Mouse (Mus musculus) thymus, postnatal 36 days (tissue): ENCODE measurements around the gene Gfpt1.
"Not testable (repeated sequence)": the region's sequence is repeated elsewhere in the genome, so short reads cannot be mapped to it uniquely, and the experiment has no call there.

Experiments
- DNase-seq, 2 experiments: peaks; one replicate each; pipeline ENCODE4 v3.0.0; 2022; ENCODE audit warnings: mixed read lengths in 2 of 2

Gfpt1 gene

GRCm38 (mm10) chr6:87042337-87043130, at the start of gene Gfpt1:
TSS of gene Gfpt1 (plus strand) at chr6:87042846.
- peak; percentile 95 to 97 for DNase-seq

DNA sequence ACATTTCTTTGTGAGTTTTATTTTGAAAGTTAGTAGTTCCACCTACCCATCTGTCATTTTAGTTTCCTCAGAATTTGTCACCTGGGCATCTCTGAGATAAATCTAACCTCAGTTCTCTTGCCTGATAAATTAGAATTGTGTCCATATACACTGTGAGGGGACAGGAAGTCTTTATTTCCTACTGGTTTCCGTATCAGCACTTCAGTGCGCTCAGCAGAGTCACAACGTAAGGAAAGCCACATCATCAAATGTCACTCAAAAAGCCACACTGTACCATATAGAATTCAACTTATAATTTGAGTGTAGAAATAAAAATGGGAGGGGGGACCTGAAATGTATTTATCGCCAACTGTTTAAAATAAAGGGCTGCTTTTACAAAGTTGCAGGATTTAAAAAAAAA, 48.4 kb upstream of the Gfpt1 start:
- no peak for DNase-seq

DNA sequence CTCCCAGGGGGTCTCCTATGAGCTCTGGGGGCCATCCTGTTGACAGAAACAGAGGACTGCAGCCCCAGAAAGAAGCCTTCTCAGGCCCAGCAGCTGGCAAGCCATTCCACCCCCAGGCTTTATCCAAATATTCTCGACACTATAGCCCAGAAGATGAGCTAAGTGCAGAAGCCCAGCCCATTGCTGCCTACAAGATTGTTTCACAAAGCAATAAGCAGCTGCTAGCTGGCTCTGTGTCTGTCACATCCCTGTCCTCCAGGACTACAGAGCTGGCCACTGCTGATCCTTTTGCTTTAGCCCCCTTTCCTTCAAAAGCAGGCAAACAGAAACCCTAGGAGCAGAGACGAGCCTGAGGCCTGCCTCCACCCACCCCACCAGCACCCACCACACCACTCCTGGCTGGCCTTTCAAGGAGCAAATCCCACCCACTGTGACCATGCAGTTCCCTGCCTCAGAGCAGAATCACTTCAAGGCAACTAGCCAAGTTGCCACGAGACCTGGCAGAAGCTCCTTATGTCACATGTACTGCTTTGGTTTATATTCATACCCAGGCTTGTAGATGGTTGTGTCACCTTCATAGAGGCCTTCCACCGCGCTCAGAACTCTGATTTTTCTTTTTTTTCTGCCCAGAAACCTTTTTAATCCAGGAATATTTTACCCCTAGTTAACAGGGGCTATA, 45.9 kb upstream of the Gfpt1 start:
- no peak for DNase-seq

- no peak for DNase-seq
Observed at GRCm38 (mm10) chr6:86997360-86997759, 45.3 kb upstream of the Gfpt1 start.

GRCm38 (mm10) chr6:87001995-87002394, 40.7 kb upstream of the Gfpt1 start:
- no peak for DNase-seq

GRCm38 (mm10) chr6:87002521-87003055, 40.1 kb upstream of the Gfpt1 start:
- peak; percentile 54 to 66 for DNase-seq

DNA sequence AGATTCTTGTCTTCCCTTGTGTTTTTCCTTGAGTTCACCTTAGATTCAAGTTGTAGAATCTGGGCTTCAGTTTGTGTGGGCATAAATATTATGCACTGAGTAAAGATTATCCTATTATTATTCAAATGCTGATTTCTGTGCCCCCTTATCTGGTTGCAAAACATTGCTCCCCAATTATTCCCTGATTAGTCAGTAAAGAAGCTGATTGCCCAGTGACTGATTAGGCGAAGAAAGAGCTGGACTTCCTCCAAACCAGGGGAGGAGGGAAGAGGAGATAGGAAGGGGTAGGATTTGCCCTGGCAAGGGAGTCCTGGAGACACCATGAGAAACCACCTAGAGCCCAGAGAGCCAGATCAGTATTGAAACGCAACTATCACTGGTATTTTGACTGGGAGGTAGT, 38.5 kb upstream of the Gfpt1 start:
- no peak for DNase-seq

DNA sequence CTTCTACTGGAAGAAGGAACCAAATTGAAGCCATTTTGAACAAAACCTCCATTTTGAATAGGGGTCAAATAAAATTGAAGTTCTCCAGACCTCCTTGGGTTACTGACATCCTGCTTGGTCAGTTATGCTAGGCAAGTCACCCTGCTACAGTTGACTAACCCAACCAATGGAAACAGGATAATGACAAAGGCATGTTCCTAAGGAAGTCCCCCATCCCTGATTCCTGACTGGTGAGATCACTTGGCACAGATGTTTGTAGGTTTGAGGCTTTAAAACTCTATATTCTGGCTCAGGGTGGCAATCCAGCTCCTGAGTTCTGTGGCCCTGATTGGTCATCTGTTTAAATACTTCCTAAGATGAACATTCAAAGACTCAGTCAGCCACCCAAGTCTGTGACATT, 37.1 kb upstream of the Gfpt1 start:
- DNase-seq = no peak

DNA sequence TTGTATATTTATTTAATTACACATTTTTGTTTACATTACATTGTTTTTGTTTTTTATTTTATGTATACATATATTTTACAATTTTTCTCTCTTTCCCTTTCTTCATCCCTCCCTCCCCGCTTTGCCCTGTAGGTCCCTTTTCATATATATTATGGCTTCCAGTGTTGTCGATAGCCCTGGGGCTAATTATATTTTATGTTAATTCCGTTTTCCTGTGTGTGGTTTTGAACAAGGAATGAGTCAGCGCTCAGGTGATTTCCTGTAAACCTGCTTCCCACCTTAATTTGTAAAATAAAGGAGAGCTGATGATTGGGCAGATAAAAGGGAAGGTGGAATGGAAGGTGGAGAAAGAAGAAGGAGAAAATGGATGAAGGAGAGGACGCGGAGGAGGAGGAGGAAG, 33.8 kb upstream of the Gfpt1 start, which contains the start of gene Nfu1:
Gene Nfu1, plus strand, starts transcription at position 350 of the 400 bp plus-strand sequence.
- no peak for DNase-seq

GRCm38 (mm10) chr6:87009692-87010328, 32.8 kb upstream of the Gfpt1 start:
- DNase-seq = peak; percentile 94 to 96

DNA sequence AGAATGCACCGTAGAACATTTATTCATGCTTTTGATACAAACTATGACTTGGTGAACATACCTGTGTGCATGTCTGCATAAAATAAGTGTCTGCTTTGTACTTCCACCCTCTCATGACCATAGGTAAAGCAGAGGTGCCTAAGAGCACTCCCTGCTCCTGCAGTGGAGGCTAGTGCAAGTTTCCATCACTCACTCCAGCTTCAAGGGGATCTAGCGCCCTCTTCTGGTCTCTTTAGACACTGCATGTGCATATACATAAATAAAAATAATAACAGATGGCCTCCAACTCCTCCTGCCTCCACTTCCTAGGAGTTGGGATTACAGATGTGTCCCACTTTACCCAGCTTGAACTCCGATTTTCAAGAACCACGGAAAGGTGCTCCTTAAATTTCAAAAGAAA, 25.7 kb upstream of the Gfpt1 start:
- peak; percentile 25 to 44 for DNase-seq

DNA sequence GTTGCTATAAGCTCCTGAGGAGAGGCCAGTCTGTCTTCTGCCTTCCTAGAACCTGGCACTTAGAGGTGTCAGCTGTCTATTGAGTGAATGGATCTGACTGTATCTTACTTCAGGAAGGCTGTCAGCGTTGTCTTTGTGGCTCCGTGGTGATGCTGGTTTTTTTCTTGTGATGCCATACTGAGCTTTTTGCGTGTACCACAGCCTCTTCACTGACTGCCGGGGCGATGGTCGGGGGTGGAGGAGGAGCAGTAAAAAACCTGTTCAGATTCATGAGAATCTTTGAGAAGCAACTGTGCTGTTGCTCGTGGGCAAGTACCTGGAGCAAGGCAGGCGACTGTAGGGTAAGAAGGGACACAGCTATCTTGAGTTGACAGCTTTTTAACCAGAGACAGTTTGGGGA, 23.8 kb upstream of the Gfpt1 start:
- no peak for DNase-seq

DNA sequence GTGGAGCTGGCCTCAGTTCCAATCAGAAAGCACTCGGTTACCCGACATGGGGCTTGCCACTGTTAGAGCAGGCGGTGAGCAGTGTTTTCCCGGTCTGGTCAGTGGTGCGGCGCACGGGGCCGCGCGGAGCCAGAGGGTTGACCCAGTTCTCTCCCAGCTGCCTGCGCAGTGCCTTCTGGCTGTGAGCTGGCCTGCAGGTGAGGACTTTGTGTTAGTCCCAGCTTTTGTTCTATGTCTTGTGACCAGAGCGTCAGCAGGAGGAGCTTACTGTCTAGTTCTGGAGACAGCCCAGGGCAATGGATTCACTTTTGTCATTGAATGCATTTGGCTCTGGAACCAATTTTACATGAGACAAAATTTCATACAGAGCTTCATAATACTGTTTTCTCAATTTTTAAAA, 20.9 kb upstream of the Gfpt1 start:
- no peak for DNase-seq

DNA sequence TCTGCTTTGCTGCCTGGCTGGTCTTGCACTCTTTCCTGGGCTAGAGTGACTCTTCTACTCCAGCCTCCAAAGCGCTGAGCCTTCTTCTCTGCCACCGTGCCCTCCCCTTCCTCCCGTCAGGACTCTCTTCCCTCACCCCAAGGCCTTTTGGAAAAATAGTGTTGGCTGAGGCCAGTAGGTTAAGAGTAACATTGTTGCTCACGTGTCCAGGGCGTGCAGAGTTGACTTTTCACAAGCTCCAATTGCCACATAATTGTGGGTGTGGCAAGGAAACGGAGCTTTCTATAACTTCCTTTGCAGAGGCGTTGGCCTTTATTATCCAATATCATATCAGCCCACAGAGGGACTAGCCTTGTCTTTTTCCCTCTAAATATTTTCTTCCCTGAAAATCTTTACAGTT, 15.7 kb upstream of the Gfpt1 start:
- DNase-seq = no peak

DNA sequence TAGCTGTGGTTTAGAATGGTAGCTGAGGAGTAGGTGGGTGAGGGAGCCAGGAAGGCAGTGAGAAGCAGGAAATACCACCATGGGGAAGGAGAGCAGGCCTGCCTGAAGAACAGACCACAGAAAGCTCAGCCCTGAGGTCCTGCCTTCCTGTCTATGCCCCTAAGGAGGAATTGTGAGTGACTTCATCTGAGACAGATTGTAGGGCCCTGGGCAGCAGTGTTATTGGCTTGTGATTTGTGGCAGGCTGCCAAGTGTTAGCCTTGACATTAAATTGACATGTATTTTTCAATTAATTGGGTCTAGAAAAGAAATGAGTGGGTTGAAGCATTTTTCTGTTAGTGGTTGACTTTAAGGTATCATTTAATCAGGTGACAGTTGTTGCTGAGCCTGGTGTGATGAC, 13.8 kb upstream of the Gfpt1 start:
- DNase-seq = no peak

DNA sequence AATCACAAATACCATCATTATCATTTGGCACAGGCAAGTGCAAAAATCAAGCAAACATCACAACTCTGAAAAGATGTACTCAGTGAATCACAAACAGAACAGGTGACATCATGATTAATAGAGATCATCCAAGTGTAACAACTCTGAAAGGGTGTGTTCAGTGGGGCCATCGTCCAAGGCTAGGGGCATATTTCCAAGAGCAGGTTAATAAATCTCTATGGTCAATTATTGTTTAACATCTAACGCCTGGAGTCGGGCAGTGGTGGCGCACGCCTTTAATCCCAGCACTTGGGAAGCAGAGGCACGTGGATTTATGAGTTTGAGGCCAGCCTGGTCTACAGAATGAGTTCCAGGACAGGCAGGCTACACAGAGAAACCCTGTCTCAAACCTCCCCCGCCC, 11.3 kb upstream of the Gfpt1 start:
- DNase-seq = not testable (repeated sequence)

DNA sequence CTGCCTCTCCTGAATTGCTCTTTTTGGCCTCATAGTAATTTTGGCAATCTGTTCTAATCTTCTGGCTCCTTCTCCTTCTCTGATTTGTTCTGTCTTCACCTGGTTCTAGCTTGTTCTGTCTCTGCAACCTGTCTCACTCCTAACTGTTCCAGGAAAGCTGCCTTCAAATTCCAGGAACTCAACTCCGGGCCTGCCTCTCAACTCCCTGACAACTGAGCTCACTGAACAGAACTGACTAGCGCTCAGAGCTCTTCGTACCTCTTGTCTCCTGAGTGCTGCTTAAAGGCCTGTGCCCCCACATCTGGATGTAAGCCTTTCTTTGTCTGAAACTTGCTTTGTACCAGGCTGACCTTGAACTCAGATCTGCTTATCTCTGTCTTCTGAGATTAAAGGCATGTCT, 10.2 kb upstream of the Gfpt1 start:
- DNase-seq = no peak

DNA sequence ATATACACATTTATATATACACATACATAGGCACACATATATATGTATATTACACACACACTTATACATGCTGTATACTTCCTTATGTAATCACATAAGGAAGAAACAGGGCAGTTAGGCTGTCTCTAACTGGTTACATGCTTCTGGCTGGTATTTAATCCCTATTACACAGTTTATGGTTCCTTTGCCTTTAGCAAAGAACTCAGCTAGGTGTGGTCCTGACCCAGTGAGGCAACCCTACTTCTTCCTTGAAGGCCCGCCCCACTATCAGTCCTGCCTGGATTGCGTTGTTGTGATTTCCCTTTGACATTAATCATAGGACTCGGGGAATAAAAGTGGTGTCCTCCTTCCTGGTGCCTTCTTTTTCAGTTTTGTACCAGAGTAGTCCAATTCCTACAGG, 8.3 kb upstream of the Gfpt1 start:
- no peak for DNase-seq

- no peak for DNase-seq
Observed at GRCm38 (mm10) chr6:87037826-87038620, 4.6 kb upstream of the Gfpt1 start.

DNA sequence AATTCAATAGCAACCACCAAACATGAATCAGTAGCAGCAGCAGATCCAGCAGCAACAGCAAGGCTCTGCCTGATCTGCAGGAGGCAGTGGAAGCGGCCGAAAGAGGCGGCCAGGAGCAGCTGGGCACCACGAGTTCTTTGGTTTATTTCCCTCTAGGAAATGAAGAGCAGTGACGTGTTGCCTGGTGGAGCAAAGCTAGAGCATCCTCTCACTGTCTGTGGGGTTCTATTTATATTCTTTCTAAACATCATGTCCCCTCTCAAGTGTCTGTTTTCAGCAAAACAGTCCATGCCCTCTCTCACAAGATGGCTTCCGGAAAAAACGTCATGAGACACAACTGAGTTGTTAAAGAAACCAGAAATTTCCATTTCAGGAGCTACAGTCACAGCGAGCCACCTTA, 3.5 kb upstream of the Gfpt1 start:
- no peak for DNase-seq

GRCm38 (mm10) chr6:87040971-87041370, 1.7 kb upstream of the Gfpt1 start:
- peak; percentile 46 to 67 for DNase-seq

DNA sequence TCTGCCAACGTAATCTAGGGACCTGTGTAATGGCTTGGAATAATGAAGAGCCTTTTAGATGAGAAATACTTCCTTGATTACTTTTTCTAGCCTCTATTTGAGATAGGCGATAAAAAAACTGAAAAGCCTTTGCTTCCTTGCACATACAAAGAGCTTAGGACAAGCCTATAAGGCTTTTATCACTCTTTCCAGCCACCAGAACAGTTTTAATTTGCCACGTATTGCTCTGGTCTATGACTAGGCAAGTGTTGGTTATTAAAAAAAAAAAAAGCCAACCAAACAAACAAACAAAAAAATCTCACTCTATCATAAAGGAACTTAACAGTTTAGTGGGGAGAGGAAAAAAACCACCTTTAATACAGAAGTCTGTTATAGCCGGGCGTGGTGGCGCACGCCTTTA, 1.2 kb upstream of the Gfpt1 start:
- DNase-seq = no peak

GRCm38 (mm10) chr6:87042004-87042336, 676 bp upstream of the Gfpt1 start:
- no peak for DNase-seq
